Mouse (Mus musculus): ENCODE data around the gene Thbs2.

DNA sequence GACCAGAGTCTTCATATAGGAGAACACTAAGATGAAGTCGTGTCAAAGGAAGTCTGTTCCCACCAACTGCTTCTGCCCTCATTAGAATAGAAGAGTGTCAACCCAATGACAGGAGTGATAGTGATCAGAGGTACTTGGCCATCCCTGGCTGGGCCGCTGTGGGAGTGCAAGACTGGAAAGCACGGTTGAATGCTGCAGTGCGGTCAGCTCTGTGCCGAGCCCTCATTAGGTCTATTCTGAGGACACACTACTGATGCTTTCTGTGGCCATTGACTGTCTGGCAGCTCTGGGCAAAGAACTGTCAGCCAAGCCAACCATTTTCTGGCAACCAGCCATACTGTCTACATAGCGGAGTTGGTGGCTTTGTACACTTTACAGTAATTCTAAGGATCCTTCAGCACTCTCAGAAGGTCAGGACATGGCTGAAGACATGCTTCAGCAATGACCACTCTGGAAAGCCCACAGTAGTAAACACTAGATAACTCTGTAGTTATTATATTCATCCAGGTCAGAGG lies 2.3 kb upstream of the Thbs2 start:
- TF ChIP-seq GATA1 (IDR thresholded peaks at IDR 0.05; ENCODE audit: borderline replicate concordance, low read length) (no peak), CTCF (IDR thresholded peaks at IDR 0.05; ENCODE audit: low read depth, low read length) (no peak)
